Mouse (Mus musculus) brain, adult 2 months (tissue): ENCODE measurements around the gene Wdr19.
"Not testable (repeated sequence)": the region's sequence is repeated elsewhere in the genome, so short reads cannot be mapped to it uniquely, and the experiment has no call there.

Experiments used
- DNase-seq: peaks from one replicate; pipeline ENCODE4 v3.0.0; 2011; ENCODE audit warnings: low read depth, low spot score

The Wdr19 gene

DNA sequence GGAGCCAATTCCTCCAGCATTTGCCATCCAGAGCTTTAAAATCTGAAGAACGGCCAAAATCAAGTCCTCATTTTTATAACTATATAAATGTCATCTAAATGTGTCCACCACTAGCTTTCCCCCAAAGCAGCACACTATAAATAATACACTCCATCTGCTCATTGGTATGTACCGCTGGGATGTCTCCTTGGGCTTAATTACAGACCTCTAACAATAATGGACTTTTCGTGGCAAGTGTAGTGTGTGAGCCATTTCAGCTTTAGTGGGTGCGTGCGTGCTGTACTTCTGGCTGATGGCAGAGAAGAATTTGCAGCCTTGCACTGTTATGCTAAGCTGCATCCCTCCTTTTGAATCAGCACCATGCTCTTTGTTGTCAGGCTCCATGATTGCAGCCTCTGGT lies 7.9 kb upstream of the Wdr19 start:
- DNase-seq: peak; percentile 75

DNA sequence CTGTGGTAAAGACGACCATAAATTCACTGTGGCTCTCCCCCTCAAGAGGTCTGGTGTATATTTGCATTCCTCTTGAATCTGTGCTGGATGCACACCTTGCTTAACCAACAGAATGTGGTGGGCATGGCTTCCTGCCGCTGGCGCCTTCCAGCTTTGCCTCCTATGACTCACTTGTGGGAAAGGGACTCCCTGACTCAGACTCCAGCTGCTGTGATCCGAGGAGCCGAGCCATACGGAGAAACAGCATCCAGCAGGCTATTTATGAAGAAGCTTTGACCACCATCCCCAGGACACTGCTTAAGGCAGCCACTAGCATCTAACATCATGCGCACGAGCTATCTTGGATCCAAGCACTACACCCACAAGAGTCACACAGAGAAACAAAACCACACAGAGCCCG lies 5.1 kb upstream of the Wdr19 start:
- DNase-seq: peak; percentile 89

DNA sequence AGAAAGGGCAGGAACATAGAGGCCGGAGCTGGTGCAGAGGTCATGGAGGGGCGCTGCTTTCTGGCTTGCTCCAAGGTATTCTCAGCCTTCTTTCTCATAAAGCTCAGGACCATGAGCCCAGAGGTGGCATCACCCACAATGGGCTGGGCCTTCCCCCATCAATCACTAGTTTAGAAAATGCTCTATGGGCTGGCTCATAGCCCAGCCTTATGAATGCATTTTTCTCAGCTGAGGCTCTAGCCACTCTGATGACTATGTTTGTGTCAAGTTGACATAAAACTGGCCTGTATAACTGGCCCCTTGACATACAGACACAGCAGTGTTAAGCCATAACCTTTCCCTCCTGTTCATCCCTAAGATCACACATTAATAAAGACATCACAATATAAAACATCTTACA lies 5.2 kb downstream of the Wdr19 start:
- no peak for DNase-seq

DNA sequence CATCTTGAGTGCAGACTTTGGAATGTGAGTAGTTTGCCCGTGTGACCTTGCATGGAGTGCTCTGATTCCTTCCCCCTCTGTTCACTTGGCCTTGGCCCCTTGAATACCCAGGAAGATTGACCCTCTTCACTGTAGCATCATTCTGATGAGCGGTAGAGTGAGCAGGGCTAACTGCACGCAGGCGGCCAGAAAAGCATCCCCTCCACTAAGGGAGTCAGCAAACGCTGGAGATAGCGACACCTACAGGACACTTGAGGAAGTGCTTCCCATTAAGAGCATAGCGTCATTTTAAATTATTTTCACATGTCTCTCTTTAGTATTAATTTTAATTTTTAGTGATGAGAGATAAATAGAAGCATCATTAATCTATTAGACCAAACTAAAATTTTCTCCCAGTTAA lies 13.8 kb downstream of the Wdr19 start:
- DNase-seq: peak; percentile 72

DNA sequence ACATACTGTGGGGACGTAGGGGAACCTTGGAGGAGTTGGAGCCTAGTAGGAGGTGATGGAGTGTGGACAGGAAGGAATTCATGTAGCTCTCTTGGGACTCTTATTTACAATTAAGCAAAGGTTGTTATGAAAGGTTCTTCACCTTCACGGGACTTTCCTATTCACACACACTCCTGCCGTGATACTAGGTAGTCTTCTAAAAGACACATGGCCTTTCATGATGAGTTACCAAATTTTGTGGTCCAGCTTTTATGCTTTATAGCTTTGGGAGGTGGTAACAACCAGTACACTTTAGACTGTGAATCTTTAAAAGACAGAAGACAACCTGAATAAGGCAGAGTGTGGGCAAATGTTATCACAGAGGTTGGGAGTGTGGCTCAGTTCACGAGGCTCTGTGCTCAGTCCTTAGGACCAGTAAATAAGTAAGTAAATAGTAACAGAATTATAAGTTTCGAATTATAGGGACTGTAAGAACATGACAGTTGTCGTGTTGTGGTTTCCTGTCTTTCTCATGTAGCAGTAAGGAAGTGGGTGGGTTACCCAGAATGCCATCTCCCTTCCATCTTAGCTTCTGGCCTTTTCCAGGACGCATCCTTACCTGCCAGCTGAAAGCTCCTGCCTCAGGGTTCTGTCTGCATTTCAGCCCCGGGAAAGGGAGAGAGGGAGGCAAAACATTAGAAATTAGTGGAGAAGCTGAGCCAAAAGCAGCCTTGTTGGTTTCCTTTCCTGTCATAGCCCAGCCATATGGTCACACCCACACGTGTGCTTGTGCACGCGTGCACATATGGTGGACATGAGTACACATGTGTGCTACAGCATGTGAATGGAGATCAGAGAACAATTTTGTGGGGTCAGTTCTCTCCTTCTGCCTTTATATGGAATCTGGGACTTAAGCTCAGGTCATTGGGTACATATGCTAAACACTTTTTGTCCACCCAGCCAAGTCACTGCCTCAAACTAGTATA lies 18.1 kb downstream of the Wdr19 start:
- no peak for DNase-seq

DNA sequence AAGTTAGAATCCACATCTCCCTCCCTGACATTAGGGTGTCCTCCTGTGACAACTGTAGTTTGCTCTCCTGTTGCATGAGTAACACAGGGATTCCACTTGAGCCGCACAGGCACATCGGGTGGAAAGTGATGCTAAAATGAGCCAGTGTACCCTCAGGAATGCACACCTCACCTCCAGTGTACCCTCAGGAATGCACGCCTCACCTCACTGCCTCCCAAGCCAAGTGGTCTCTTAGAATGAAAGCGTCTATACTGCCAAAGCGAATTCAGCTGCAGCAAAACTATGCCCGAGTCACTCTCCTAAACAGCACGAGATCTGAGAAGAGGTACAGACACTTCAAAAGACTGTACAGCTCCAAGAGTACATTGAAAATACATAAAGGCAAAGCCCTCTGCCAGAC lies 21.5 kb downstream of the Wdr19 start:
- no peak for DNase-seq

DNA sequence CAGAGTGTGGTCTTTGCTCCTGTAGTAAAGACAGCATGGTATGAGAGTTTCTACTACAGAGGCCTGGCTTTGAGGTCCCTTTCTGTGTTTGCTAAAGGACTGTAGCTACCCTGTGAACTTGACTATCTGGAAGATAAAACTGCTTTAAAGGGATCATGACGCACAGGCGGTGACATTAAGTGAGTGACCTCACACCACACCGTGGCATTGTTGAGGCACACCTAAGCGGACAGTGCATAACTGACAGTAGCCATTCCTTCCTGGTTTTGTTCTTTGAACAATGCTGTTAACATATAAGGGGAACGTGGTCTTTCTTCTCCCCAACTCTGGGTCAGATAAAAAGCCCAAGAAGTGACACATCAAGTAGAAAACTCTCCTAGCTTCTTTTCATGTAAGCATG lies 24.6 kb downstream of the Wdr19 start:
- no peak for DNase-seq

DNA sequence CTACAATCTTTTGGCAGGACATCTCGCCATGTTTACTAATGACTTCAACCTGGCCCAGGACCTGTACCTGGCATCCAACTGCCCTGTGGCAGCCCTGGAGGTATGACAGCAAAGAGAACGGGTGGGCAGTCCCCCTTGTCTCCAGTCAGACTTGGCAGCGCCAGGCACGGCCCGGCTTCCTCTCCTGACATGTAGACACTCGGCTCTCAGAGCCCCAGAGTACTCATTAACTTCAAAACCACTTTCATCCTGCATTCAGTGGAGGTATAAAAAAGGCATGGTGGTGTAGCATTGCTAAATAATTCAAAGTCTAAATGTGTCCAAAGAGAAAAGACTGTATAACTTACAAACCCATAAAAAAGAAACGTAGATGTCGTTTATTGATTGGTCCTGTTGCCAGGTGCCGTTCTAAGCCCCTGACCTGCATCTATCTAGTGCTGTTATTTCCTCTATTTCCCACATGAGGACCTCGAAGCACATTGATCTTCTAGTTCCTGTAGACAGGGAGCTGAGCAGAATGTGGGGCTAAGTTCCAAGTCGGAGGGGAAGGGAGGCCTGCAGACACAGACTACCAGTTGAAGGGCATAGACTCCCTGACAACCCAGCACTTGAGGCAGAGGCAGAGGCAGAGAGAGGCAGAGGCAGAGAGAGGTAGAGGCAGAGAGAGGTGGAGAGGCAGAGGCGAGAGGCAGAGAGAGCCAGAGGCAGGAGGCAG lies 31.9 kb downstream of the Wdr19 start:
- no peak for DNase-seq

DNA sequence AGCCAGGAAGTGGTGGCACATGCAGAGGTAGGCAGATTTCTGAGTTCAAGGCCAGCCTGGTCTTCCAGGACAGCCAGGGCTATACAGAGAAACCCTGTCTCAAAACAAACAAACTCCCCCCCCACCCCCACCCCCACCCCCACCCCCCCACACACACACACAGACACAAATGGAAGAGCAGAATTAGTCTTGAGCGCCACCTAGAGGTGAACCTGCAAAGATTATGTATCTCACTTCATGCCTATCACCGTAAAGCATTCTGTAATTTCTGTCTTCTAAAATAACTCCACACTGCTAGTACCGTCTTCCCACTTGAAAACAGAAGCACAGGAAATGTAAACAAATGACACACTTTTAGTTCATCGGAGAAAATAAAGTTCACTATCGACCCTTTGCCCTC lies 43.2 kb downstream of the Wdr19 start:
- peak; percentile 83 for DNase-seq

DNA sequence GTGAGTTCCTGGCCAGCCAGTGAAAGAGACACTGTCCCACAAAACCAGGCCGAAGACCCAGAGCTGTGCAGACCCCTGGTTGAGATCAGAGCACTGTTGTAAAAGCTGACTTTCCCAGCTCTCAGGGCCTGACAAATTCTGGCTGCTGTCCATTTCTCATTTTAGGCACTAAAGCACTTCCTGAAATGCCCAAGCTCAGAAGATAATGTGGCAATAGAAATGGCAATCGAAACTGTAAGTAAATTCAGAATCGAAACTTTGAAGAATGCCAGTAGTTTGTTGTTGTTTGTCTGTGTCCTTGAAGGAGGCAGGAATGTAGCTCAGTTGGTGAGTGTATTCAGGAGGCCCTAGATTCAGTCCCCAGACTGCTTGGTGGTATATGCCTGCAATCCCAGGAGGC lies 47.8 kb downstream of the Wdr19 start:
- no peak for DNase-seq

DNA sequence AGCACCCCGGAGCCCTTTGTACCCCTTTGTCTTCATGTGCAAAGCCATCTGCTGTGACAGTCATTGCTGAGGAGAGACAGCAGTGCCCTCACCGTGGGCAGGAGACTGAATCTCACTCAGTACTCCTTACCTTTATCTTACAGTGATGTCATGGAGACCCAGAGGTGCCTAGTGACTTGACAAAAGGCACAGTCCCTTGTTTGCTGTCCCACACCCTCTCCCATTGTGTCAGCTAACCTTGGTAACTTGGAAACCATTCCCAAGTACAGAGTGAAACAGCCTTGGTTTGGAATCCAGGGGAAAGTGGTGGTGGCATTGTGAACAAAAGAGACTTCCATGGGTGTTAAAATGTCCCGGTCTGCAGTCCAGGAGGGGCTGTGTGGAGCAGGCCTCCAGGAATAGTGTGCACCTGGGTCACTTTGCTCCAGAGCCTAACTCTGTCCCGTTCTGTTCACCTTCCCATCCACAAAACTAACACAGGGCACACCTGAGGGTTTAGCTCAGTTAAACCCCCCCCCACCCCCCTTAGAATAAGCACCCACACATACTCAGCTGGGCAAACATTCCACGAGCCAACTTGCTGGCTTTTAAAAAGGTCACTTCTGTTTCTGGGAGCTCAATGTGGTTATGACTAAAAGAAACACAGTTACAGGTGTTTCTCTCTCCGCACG lies 50.8 kb downstream of the Wdr19 start:
- DNase-seq: no peak

DNA sequence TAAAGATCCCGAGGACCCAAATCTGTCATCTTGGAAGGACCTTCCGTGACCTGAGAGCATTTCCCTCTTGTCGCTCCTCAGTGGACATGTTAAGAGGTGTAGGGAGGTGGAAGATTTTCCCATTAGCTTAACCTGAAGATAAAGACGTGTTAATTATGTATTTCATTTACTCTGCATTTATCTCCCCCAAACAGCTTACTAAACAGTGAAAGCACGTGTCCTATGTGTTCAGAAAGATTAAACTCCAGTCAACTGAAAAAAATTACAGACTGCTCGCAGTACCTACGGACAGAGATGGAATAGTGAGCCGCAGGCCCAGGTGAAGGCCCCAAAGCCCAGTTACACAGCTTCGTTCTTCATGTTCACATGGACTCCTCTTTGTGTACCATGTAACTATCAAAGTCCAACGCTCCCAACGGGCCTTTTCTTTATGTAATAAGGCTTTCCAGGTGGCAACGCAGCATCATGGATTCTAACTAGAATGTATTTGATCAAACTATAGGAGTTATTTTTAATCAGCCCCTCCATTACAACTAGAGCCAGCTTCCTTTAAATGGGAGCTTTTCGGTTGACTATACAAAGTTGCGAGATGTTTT lies 58.5 kb downstream of the Wdr19 start:
- DNase-seq: no peak

DNA sequence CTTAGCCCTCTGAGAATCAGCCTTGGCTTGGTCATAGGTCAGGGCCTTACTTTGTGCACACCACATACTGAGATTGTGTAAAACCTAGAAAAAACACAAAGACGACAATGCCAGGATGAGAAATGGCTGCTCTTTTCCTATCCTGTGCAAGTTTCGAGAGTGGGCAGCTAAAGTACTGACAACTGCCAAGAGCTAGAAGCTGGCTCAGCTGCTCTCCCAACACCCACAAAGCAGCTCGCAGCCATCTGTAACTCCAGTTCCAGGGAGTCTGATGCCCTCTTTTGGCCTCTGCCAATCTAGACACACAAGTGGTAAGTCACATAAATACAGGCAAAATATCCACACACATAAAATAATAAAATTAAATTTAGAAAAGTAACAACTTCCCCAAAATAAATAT lies 74.5 kb downstream of the Wdr19 start:
- peak; percentile 85 for DNase-seq

DNA sequence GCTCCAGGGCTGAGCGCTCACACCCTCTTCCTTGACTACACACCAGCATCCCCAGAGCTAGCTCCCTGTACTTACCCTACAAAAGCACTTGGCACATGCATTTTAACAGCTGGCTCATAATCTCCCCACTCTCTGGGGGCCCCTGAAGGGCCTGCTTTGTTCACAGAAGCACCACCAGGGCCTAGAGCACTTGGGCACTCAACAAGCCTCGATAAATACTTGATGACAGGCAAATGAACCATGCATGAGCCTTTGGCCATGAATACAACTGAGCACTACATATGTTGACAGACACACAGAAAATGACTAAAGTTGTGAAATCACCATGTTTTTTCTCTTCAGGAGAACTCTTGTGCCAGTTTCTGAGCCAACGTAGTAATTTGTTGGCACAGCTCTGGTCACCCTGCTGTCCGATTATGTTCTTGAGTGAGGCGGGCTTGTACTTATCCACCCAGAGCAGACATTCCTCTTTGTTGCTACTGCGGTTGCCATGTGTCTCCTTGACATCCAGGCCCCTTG lies 79.7 kb downstream of the Wdr19 start:
- no peak for DNase-seq

DNA sequence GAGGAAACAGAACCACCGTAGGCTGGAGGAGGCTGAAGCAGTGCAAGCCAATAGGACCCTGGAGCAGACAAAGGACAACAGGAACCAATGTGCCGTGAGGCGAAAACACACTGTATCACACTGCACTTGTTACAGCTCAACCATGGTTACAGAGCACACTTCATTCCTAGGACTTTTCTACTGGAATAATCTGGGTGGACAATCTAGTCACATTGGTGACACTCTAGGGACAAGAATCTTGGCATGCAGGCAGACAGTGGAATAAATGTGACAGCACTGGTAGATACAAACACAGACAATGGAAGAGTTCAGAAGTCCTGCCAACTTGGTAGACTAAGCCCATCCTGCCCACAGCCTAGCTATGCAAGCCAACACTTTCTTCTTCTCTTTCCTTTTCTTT lies 81.7 kb downstream of the Wdr19 start:
- DNase-seq: no peak

DNA sequence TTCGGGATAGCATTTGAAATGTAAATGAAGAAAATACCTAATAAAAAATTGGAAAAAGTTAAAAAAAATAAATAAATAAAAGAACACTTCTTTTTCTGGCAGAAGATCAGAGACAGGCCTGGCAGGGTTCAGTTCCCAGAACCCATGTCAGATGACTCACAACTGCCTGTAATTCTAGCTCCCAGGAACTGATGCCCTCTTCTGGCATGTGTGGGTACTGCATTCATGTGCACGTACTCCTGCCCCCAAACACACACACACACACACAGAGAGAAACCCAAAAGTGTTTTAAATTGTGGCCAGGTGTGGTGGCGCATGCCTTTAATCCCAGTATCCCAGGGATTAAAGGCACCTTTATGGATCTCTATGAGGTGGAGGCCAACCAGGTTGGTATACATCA lies 84.7 kb downstream of the Wdr19 start:
- DNase-seq: no peak

DNA sequence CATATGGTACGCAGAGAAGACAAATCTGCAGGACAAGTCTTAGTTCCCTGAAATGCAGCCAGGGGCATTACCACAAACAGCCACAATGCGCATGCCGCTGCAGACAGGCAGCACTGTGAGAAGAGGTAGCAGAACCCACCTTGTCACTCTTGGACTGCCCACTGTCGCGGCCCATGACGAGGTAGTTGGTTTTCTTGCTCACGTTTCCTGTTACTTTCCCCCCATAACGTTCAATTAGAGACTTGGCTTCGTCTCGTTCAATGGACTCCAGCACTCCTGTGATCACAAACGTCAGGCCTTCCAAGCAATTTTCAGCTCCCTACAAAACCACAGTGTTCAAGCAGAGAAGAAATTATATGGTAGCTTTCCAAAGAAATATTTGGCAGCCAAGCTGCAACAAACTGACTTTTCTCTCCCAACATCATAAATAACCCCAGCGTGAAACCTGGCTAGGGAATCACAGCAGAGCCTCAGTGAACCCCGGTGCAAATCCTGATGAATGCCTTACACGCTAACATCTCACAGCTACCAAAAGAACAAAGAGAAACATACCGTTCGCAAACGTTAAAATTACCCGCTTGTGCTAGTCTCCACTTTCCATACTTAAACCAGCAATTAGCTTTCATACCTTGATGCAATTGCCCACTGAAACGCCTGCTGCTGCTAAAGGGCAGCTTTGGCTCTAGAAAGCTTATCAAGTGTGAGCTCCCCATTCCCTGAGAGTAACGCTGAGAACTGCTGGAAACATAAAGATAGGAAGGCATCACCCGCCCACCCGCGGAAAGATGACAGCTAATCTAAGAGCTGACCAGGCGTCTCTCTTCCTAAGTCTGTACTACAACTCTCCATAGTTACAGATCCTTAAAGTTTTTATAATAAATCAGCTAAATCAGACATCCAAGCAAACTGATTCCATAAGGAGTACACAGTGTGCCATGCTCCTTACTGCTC lies 88.5 kb downstream of the Wdr19 start:
- peak; percentile 87 for DNase-seq

DNA sequence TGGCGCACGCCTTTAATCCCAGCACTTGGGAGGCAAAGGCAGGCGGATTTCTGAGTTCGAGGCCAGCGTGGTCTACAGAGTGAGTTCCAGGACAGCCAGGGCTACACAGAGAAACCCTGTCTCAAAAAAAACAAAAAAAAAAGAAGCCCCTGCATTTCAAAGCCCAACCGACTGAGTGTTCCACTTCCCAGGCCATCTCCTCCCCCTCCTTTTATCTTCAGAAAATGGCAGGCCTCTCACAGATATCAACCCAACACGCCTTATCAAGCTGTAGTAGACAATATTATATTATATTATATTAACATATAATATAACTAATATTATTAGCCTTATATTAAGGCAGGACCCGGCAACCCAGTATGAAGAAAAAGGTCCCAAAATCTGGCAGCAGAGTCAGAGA lies 89.5 kb downstream of the Wdr19 start:
- not testable (repeated sequence) for DNase-seq

DNA sequence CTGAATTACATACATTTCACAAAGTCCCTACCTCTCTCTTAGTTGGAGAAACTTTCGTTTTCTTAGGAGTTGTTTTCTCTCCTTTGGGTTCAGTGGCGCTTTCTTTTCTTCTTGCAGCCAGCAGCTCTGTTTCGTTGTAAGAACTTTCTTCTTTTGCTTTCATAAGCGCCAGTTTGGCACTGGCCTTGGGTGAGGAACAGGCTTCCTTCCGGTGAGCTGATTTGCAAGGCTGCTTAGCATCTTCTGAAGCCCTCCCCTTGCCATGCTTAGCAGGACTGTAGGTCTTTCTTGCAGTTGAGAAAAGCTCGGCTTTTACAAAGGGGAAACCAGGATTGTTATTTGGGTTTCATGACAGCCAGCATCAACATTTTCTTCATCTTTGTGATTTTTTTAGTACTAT lies 94.1 kb downstream of the Wdr19 start:
- DNase-seq: no peak

DNA sequence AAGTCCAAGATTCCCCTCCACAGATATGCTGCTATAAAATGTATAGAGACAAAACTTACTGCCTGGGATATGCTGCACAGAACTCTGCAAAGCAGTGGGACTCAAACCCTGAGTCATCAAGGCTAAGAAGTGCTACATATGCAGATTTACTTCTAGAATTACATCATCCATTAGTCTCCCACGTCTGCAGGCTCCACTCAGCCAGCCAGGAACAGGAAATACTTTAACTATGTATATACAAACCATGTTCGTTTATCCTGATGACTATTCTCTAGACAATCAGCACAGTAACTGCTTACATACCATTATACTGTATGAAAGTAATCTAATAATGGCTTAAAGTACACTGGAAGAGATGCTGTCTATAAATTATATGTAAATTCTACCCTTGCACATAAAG lies 94.8 kb downstream of the Wdr19 start:
- peak; percentile 58 for DNase-seq
